Mouse (Mus musculus) forebrain, embryonic 15.5 days (tissue): Measurements from ENCODE around the gene Tmem266. TPM values are rescaled to one million over a fixed set of nuclear protein-coding genes. Genes with fewer than 3 reads are reported as not detected.

Experiments
- polyA plus RNA-seq: library from polyadenylated mRNA; unstranded; fragments of >200 nt; fragmentation: Nextera tagmentation; extraction: Ambion mirVana; gene quantifications from 2 replicates; pipeline ENCODE4 v1.2.1, GENCODE M21; 2015

Tmem266 gene
- polyA plus RNA-seq, 1 experiment from 2014 or later: 1.4 TPM

Other genes with a start within 250 kb of the Tmem266 start
- 34.8 and 38.2 TPM in 2 replicates for gene Ube2q2, start 178.1 kb upstream of the Tmem266 start, polyA plus RNA-seq
- gene Fbxo22, start 118.0 kb upstream of the Tmem266 start, polyA plus RNA-seq: 86.7 and 90.4 TPM in 2 replicates
- gene Nrg4, start 69 bp upstream of the Tmem266 start, polyA plus RNA-seq: 1.6 and 1.8 TPM in 2 replicates
- gene Etfa, start 185.3 kb downstream of the Tmem266 start, polyA plus RNA-seq: 96.2 and 97.4 TPM in 2 replicates
- 0.11 and 0.33 TPM in 2 replicates for gene Isl2, start 211.8 kb downstream of the Tmem266 start, polyA plus RNA-seq